Mouse (Mus musculus): ENCODE results near the gene Sprr2a2.
"Not testable (repeated sequence)": the region's sequence is repeated elsewhere in the genome, so short reads cannot be mapped to it uniquely, and the experiment has no call there.

Sprr2a2 gene

GRCm38 (mm10) chr3:92215569-92215968 lies at the start of gene Sprr2a2, which contains the start of gene Sprr2a1:
TSS of gene Sprr2a2 (plus strand) at chr3:92215920.
TSS of gene Sprr2a1 (plus strand) at chr3:92215799.
- in situ Hi-C loops (cut with MboI; ENCODE audit: low sequenced_read_pairs), result not testable (repeated sequence)

- in situ Hi-C loops (cut with MboI; ENCODE audit: low sequenced_read_pairs), result no loop called here
Measured at GRCm38 (mm10) chr3:92169847-92170246, 45.9 kb upstream of the Sprr2a2 start.

- in situ Hi-C loops (cut with MboI; ENCODE audit: low sequenced_read_pairs), result no loop called here
Measured at GRCm38 (mm10) chr3:92176880-92177279, 38.8 kb upstream of the Sprr2a2 start.

GRCm38 (mm10) chr3:92195512-92196200 lies 20.1 kb upstream of the Sprr2a2 start:
- in situ Hi-C loops (cut with MboI; ENCODE audit: low sequenced_read_pairs), result no loop called here

GRCm38 (mm10) chr3:92211133-92211925 lies 4.4 kb upstream of the Sprr2a2 start:
- in situ Hi-C loops (cut with MboI; ENCODE audit: low sequenced_read_pairs), result not testable (repeated sequence)

GRCm38 (mm10) chr3:92212059-92212458 lies 3.7 kb upstream of the Sprr2a2 start:
- in situ Hi-C loops (cut with MboI; ENCODE audit: low sequenced_read_pairs), result not testable (repeated sequence)

GRCm38 (mm10) chr3:92213651-92214050 lies 2.1 kb upstream of the Sprr2a2 start:
- in situ Hi-C loops (cut with MboI; ENCODE audit: low sequenced_read_pairs), result not testable (repeated sequence)

- in situ Hi-C loops (cut with MboI; ENCODE audit: low sequenced_read_pairs), result not testable (repeated sequence)
Measured at GRCm38 (mm10) chr3:92219031-92219430, 3.3 kb downstream of the Sprr2a2 start.

- in situ Hi-C loops (cut with MboI; ENCODE audit: low sequenced_read_pairs), result not testable (repeated sequence)
Measured at GRCm38 (mm10) chr3:92223708-92224107, 8.0 kb downstream of the Sprr2a2 start.

- in situ Hi-C loops (cut with MboI; ENCODE audit: low sequenced_read_pairs), result not testable (repeated sequence)
Measured at GRCm38 (mm10) chr3:92227410-92227809, 11.7 kb downstream of the Sprr2a2 start.

GRCm38 (mm10) chr3:92236463-92237189 lies 20.9 kb downstream of the Sprr2a2 start:
- in situ Hi-C loops (cut with MboI; ENCODE audit: low sequenced_read_pairs), result not testable (repeated sequence)

GRCm38 (mm10) chr3:92238736-92239135 lies 23.0 kb downstream of the Sprr2a2 start:
- in situ Hi-C loops (cut with MboI; ENCODE audit: low sequenced_read_pairs), result not testable (repeated sequence)

GRCm38 (mm10) chr3:92239197-92239596 lies 23.5 kb downstream of the Sprr2a2 start:
- in situ Hi-C loops (cut with MboI; ENCODE audit: low sequenced_read_pairs), result not testable (repeated sequence)

GRCm38 (mm10) chr3:92244833-92245232 lies 29.1 kb downstream of the Sprr2a2 start:
- in situ Hi-C loops (cut with MboI; ENCODE audit: low sequenced_read_pairs), result not testable (repeated sequence)

GRCm38 (mm10) chr3:92246245-92246644 lies 30.5 kb downstream of the Sprr2a2 start:
- in situ Hi-C loops (cut with MboI; ENCODE audit: low sequenced_read_pairs), result not testable (repeated sequence)

GRCm38 (mm10) chr3:92248494-92248893 lies 32.8 kb downstream of the Sprr2a2 start:
- in situ Hi-C loops (cut with MboI; ENCODE audit: low sequenced_read_pairs), result not testable (repeated sequence)

- in situ Hi-C loops (cut with MboI; ENCODE audit: low sequenced_read_pairs), result not testable (repeated sequence)
Measured at GRCm38 (mm10) chr3:92250450-92250849, 34.7 kb downstream of the Sprr2a2 start.

GRCm38 (mm10) chr3:92253860-92254259 lies 38.1 kb downstream of the Sprr2a2 start:
- in situ Hi-C loops (cut with MboI; ENCODE audit: low sequenced_read_pairs), result not testable (repeated sequence)

GRCm38 (mm10) chr3:92258526-92258925 lies 42.8 kb downstream of the Sprr2a2 start:
- in situ Hi-C loops (cut with MboI; ENCODE audit: low sequenced_read_pairs), result not testable (repeated sequence)

- in situ Hi-C loops (cut with MboI; ENCODE audit: low sequenced_read_pairs), result not testable (repeated sequence)
Measured at GRCm38 (mm10) chr3:92263462-92263861, 47.7 kb downstream of the Sprr2a2 start.

GRCm38 (mm10) chr3:92271414-92271985 lies 55.8 kb downstream of the Sprr2a2 start:
- in situ Hi-C loops (cut with MboI; ENCODE audit: low sequenced_read_pairs), result not testable (repeated sequence)

Data from CH12F3 (cell line).